Mouse (Mus musculus): ENCODE data around the gene Bri3bp. TPM values are rescaled to one million over a fixed set of nuclear protein-coding genes. Genes with fewer than 3 reads are reported as not detected.
"Not testable (repeated sequence)": the region's sequence is repeated elsewhere in the genome, so short reads cannot be mapped to it uniquely, and the experiment has no call there.

Bri3bp gene
- polyA plus RNA-seq, 1 experiment from 2014 or later, result 44.0 TPM

DNA sequence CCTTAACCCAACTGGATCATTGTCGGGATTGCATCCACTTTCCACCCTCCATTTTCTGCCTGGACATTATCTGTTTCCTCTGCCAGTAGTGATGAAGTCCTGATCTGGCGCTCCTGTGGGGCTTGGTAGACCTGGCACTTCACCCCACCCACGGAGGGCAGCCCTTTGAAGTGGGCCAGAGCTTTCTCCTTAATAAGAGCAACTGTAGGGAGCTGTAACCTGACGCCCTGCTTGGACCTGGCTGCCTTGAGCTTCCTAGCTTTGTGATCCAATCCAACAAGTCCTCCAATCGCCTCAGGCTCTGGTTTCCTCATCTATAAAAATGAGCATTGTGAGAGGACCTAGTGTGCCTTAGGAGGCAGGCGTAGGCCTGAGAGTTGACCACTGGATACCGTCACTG lies 36.2 kb downstream of the Bri3bp start:
- Histone ChIP-seq H3K9ac (0 out of 2 replicates have a peak overlapping the region, but pooled peaks have one; percentile 87), H3K4me3 (peak overlapping the region; percentile 88; the same call in 1 of the 2 replicates), H3K36me3 (peaks cover 29% of the 10 kb centered on the region), H3K27me3 (replicated peaks) (no peaks in the 10 kb centered on the region), H3K27ac (no peak overlapping the region), H3K9me3 (replicated peaks) (no peaks in the 10 kb centered on the region), H3K4me1 (peaks cover 45% of the 10 kb centered on the region), H3K4me2 (peak overlapping the region; percentile 99)
- ATAC-seq, result no peak
- WGBS (ENCODE audit: insufficient replicate concordance), result 69% methylated on average over 7 of the region's 7 CpGs

- Histone ChIP-seq H3K9me3 (replicated peaks) (no peaks in the 10 kb centered on the region), H3K27me3 (replicated peaks) (no peaks in the 10 kb centered on the region), H3K36me3 (peaks cover 34% of the 10 kb centered on the region), H3K4me2 (peak overlapping the region; percentile 99; the same call in 1 of the 2 replicates), H3K4me1 (peaks cover 45% of the 10 kb centered on the region), H3K27ac (no peak overlapping the region), H3K9ac (no peak overlapping the region), H3K4me3 (no peak overlapping the region)
- 76% methylated on average over 7 of the region's 7 CpGs for WGBS (ENCODE audit: insufficient replicate concordance)
- no peak for ATAC-seq
These were observed 36.7 kb downstream of the Bri3bp start for GRCm38 (mm10) chr5:125478037-125478436.

- Histone ChIP-seq H3K27me3 (replicated peaks) (no peaks in the 10 kb centered on the region), H3K27ac (0 out of 2 replicates have a peak overlapping the region, but pooled peaks have one; percentile 10), H3K4me2 (no peak overlapping the region), H3K9ac (no peak overlapping the region), H3K4me1 (peaks cover 53% of the 10 kb centered on the region), H3K36me3 (peaks cover 46% of the 10 kb centered on the region), H3K9me3 (replicated peaks) (no peaks in the 10 kb centered on the region), H3K4me3 (no peak overlapping the region)
- ATAC-seq, result no peak
- 79% methylated on average over 3 of the region's 3 CpGs for WGBS (ENCODE audit: insufficient replicate concordance)
These were observed 38.0 kb downstream of the Bri3bp start for GRCm38 (mm10) chr5:125479376-125479775.

DNA sequence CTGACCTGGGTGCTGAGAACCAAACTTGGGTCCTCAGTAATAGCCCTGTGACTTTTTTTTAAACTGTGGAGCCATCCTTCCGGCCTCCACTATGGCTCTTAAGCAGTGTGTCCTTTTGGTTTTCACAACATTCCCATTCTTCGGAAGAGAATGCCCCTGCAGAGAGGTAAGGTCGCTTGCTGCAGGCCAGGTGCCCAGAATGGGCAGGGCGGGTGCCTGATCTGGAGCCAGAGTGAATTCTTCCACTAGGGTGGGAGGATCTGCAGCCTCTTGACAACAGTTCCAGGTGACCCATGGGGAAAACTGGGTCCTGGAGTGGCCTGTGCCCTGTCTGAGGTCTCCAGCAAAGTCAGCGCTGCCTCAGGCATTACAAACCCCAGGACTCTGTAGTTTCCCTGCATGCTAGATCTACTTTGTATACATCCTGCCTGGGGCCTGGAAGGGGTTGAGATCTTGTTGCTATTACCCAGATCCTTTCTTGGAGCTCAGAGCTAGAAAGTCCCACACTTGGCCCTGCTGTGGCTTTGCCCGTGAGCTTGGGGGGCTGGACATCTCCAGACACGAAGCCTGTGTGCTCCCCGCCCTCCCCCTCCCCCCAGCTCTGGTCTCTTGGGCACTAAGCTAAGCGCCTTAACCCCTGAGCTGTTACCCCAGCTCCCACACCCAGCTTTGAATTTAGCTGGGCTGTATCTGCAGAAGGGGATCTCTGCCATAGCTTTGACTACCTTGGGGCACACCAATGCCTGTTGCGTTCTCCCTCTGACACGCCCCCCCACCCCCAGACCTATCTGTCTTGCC lies 39.3 kb downstream of the Bri3bp start:
- Histone ChIP-seq H3K9me3 (replicated peaks) (no peaks in the 10 kb centered on the region), H3K4me3 (no peak overlapping the region), H3K27me3 (replicated peaks) (no peaks in the 10 kb centered on the region), H3K9ac (no peak overlapping the region), H3K4me2 (no peak overlapping the region), H3K36me3 (peaks cover 56% of the 10 kb centered on the region), H3K4me1 (peaks cover 43% of the 10 kb centered on the region), H3K27ac (no peak overlapping the region)
- 70% methylated on average over 11 of the region's 11 CpGs for WGBS (ENCODE audit: insufficient replicate concordance)
- no peak for ATAC-seq

- no peak overlapping the region for H3K4me2 ChIP-seq
- peaks cover 25% of the 10 kb centered on the region for H3K4me1 ChIP-seq
- peaks cover 68% of the 10 kb centered on the region for H3K36me3 ChIP-seq
- H3K27ac ChIP-seq, result no peak overlapping the region
- H3K9ac ChIP-seq, result no peak overlapping the region
- ATAC-seq, result no peak
- H3K4me3 ChIP-seq, result no peak overlapping the region
- no peaks in the 10 kb centered on the region for H3K27me3 ChIP-seq (replicated peaks)
- WGBS (ENCODE audit: insufficient replicate concordance), result 83% methylated on average over 7 of the region's 7 CpGs
- no peaks in the 10 kb centered on the region for H3K9me3 ChIP-seq (replicated peaks)
These were observed 41.1 kb downstream of the Bri3bp start for GRCm38 (mm10) chr5:125482474-125482873.

- Histone ChIP-seq H3K4me2 (no peak overlapping the region), H3K27me3 (replicated peaks) (no peaks in the 10 kb centered on the region), H3K4me3 (no peak overlapping the region), H3K4me1 (peaks cover 12% of the 10 kb centered on the region; the same call in 1 of the 2 replicates), H3K9ac (no peak overlapping the region), H3K27ac (no peak overlapping the region), H3K9me3 (replicated peaks) (no peaks in the 10 kb centered on the region), H3K36me3 (peaks cover 69% of the 10 kb centered on the region)
- 61% methylated on average over 6 of the region's 6 CpGs for WGBS (ENCODE audit: insufficient replicate concordance)
- peak; percentile 23; the same call in 1 of the 2 replicates for ATAC-seq
These were observed 42.6 kb downstream of the Bri3bp start for GRCm38 (mm10) chr5:125483712-125484611.

- no peaks in the 10 kb centered on the region for H3K27me3 ChIP-seq (replicated peaks)
- no peak overlapping the region for H3K4me3 ChIP-seq
- H3K4me1 ChIP-seq, result peaks cover 12% of the 10 kb centered on the region; the same call in 1 of the 2 replicates
- H3K9me3 ChIP-seq (replicated peaks), result no peaks in the 10 kb centered on the region
- H3K27ac ChIP-seq, result no peak overlapping the region
- H3K4me2 ChIP-seq, result no peak overlapping the region
- H3K9ac ChIP-seq, result no peak overlapping the region
- ATAC-seq, result no peak
- 82% methylated on average over 4 of the region's 4 CpGs for WGBS (ENCODE audit: insufficient replicate concordance)
- H3K36me3 ChIP-seq, result peaks cover 70% of the 10 kb centered on the region
These were observed 43.8 kb downstream of the Bri3bp start for GRCm38 (mm10) chr5:125485031-125485778.

DNA sequence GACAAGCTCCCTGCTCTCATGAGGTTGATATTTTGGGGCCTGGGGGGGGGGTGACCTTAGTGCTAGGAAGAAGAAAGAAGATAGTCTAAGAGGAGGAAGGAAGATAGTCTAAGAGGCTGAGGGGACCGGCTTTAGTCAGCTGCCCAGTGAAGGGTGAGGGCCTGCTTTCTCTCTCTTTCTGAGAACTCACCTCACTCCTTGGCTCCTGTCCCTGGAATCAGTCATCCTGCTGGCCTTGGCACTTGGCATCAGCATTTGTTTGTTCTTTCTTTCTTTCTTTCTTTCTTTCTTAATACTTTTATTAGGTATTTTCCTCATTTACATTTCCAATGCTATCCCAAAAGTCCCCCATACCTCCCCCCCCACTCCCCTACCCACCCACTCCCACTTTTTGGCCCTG lies 44.7 kb downstream of the Bri3bp start:
- no peaks in the 10 kb centered on the region for H3K9me3 ChIP-seq (replicated peaks)
- H3K36me3 ChIP-seq, result peaks cover 74% of the 10 kb centered on the region
- WGBS (ENCODE audit: insufficient replicate concordance), result 75% methylated on average over 1 of the region's 1 CpGs
- H3K4me2 ChIP-seq, result no peak overlapping the region
- H3K4me3 ChIP-seq, result no peak overlapping the region
- no peak overlapping the region for H3K27ac ChIP-seq
- no peak overlapping the region for H3K9ac ChIP-seq
- ATAC-seq, result no peak
- H3K27me3 ChIP-seq (replicated peaks), result no peaks in the 10 kb centered on the region
- peaks cover 12% of the 10 kb centered on the region; the same call in 1 of the 2 replicates for H3K4me1 ChIP-seq

DNA sequence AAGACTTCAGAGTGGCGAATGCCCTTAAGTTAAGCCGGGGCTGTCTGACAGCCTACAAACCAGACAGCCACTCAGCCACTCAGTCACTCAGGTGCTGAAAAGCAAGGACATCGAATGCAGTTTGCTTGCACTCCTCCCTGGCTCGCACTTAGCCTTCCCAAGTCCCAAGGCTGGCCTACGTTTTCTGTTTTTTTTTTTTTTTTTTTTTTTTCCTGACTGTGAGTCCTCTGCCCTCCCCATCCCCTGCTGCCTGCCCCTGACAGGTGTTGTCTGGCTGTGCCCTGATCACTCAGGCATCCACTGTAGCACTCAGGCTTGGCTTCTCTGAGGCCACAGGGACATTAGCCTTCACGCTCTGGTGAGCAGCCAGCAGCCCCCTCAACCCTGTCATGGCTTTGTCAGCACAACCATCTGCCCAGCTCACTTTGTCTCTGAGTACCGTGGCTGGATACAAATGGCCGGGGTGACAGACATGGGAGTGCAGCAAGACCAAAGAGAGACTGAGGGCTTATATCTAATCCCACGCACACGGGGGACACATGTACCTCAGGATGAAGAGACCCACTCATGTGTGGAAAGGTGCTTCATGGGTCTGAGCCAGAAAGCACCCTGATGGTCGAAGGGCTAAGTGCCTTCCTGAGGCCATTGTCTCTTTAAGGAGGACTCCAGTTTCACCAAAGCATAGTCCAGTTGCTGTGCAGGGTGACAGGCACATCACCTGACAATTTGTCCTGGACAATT lies 46.2 kb downstream of the Bri3bp start:
- 76% methylated on average over 11 of the region's 11 CpGs for WGBS (ENCODE audit: insufficient replicate concordance)
- Histone ChIP-seq H3K36me3 (peaks cover 73% of the 10 kb centered on the region), H3K4me3 (no peak overlapping the region), H3K27ac (no peak overlapping the region), H3K27me3 (replicated peaks) (no peaks in the 10 kb centered on the region), H3K9ac (no peak overlapping the region), H3K9me3 (replicated peaks) (no peaks in the 10 kb centered on the region), H3K4me2 (no peak overlapping the region), H3K4me1 (peaks cover 8% of the 10 kb centered on the region; the same call in 1 of the 2 replicates)
- no peak for ATAC-seq

- Histone ChIP-seq H3K4me1 (peaks cover 7% of the 10 kb centered on the region; the same call in 1 of the 2 replicates), H3K27ac (no peak overlapping the region), H3K4me2 (no peak overlapping the region), H3K9me3 (replicated peaks) (no peaks in the 10 kb centered on the region), H3K9ac (no peak overlapping the region), H3K36me3 (peaks cover 73% of the 10 kb centered on the region), H3K4me3 (no peak overlapping the region), H3K27me3 (replicated peaks) (no peaks in the 10 kb centered on the region)
- 69% methylated on average over 4 of the region's 4 CpGs for WGBS (ENCODE audit: insufficient replicate concordance)
- no peak for ATAC-seq
These were observed 46.7 kb downstream of the Bri3bp start for GRCm38 (mm10) chr5:125488116-125488455.

- H3K27ac ChIP-seq; H3K4me2 ChIP-seq; ATAC-seq; H3K27me3 ChIP-seq (replicated peaks); H3K4me1 ChIP-seq; H3K9me3 ChIP-seq (replicated peaks); H3K9ac ChIP-seq; H3K4me3 ChIP-seq: not testable (repeated sequence)
- peaks cover 67% of the 10 kb centered on the region for H3K36me3 ChIP-seq
- 81% methylated on average over 5 of the region's 5 CpGs for WGBS (ENCODE audit: insufficient replicate concordance)
These were observed 47.6 kb downstream of the Bri3bp start for GRCm38 (mm10) chr5:125488953-125489352.

All from liver, embryonic 12.5 days (tissue).